Mouse (Mus musculus): ENCODE results near the gene Amigo2.
"Not testable (repeated sequence)": the region's sequence is repeated elsewhere in the genome, so short reads cannot be mapped to it uniquely, and the experiment has no call there.

Gene Amigo2

GRCm38 (mm10) chr15:97216843-97217242, 30.2 kb downstream of the Amigo2 start:
- DNase-seq (ENCODE audit: extremely low spot score), result no peak

GRCm38 (mm10) chr15:97212501-97213477, 34.3 kb downstream of the Amigo2 start:
- no peak for DNase-seq (ENCODE audit: extremely low spot score)

- DNase-seq (ENCODE audit: extremely low spot score), result not testable (repeated sequence)
Measured at GRCm38 (mm10) chr15:97209754-97210153, 37.3 kb downstream of the Amigo2 start.

GRCm38 (mm10) chr15:97206506-97206905, 40.6 kb downstream of the Amigo2 start:
- no peak for DNase-seq (ENCODE audit: extremely low spot score)

GRCm38 (mm10) chr15:97205776-97206175, 41.3 kb downstream of the Amigo2 start:
- no peak for DNase-seq (ENCODE audit: extremely low spot score)

GRCm38 (mm10) chr15:97204889-97205288, 42.2 kb downstream of the Amigo2 start:
- DNase-seq (ENCODE audit: extremely low spot score), result no peak

GRCm38 (mm10) chr15:97196644-97197043, 50.4 kb downstream of the Amigo2 start:
- no peak for DNase-seq (ENCODE audit: extremely low spot score)

- peak; percentile 49 for DNase-seq (ENCODE audit: extremely low spot score)
Measured at GRCm38 (mm10) chr15:97195628-97196027, 51.5 kb downstream of the Amigo2 start.
